ENCODE assay signal across 16 mouse cellular contexts in genomic region chr1:153241346-153241745, GRCm38 (mm10). TPM values are rescaled to one million over a fixed set of nuclear protein-coding genes. Genes with fewer than 3 reads are reported as not detected.
DNase-seq lines count a peak whose midpoint lies in the region; ATAC-seq and TF ChIP-seq lines count a peak whose summit lies in the region.
"Had no signal": no experiment of that assay in that cellular context is flagged by ENCODE, and none has a peak within 500 bp of the region (broad histone marks: within the 10 kb centered on the region; RNA-seq: fewer than 3 reads in every experiment).

No protein-coding gene starts in this region.

- ATAC-seq in heart, postnatal 0 days (ENCODE audit: insufficient read depth, low read depth) = no peak
- ATAC-seq in embryonic facial prominence, embryonic 14.5 days (ENCODE audit: low read depth) = no peak
- ATAC-seq: hindbrain, postnatal 0 days; midbrain, embryonic 13.5 days had no signal

- H3K4me3 ChIP-seq in heart, postnatal 0 days (ENCODE audit: low read depth, low read length) = no peak overlapping the region
- no peak overlapping the region for H3K4me3 ChIP-seq in embryonic facial prominence, embryonic 14.5 days (ENCODE audit: low read depth, low read length)
- H3K4me3 ChIP-seq: midbrain, embryonic 13.5 days had no signal

- no peak for TF ChIP-seq CTCF in heart, postnatal 0 days (IDR thresholded peaks at IDR 0.05; ENCODE audit: low read depth)

- 0 out of 2 replicates have a peak overlapping the region, but pooled peaks have one; percentile 15 for H3K27ac ChIP-seq in heart, postnatal 0 days (ENCODE audit: low read depth)
- H3K27ac ChIP-seq in embryonic facial prominence, embryonic 14.5 days (replicated peaks; ENCODE audit: low read depth, low read length) = 0 out of 2 replicates have a peak overlapping the region, but pooled peaks have one; percentile 10
- H3K27ac ChIP-seq: hindbrain, postnatal 0 days; midbrain, embryonic 13.5 days had no signal

- no peak overlapping the region for H3K4me2 ChIP-seq in heart, postnatal 0 days (ENCODE audit: low read depth, low read length)
- H3K4me2 ChIP-seq in embryonic facial prominence, embryonic 14.5 days (ENCODE audit: low read depth, low read length) = no peak overlapping the region
- H3K4me2 ChIP-seq: liver, embryonic 11.5 days; midbrain, embryonic 13.5 days had no signal

- no peak overlapping the region for H3K9ac ChIP-seq in heart, postnatal 0 days (replicated peaks; ENCODE audit: low read depth, low read length)
- H3K9ac ChIP-seq in embryonic facial prominence, embryonic 14.5 days (ENCODE audit: low read depth, low read length) = no peak overlapping the region
- H3K9ac ChIP-seq: midbrain, embryonic 13.5 days had no signal

- TF ChIP-seq EP300 in heart, postnatal 0 days (IDR thresholded peaks at IDR 0.05; ENCODE audit: low read depth) = no peak

- WGBS in heart, postnatal 0 days = 67% methylated on average over 7 of the region's 7 CpGs
- 53% methylated on average over 7 of the region's 7 CpGs for WGBS in embryonic facial prominence, embryonic 14.5 days

- H3K27me3 ChIP-seq in heart, postnatal 0 days (ENCODE audit: control insufficient read depth, insufficient read depth, low read length) = no peaks in the 10 kb centered on the region
- no peaks in the 10 kb centered on the region for H3K27me3 ChIP-seq in embryonic facial prominence, embryonic 14.5 days (replicated peaks; ENCODE audit: control insufficient read depth, insufficient read depth, low read length)
- H3K27me3 ChIP-seq: midbrain, embryonic 13.5 days had no signal

- H3K36me3 ChIP-seq in heart, postnatal 0 days (replicated peaks; ENCODE audit: control insufficient read depth, insufficient read depth, low read length) = peaks cover 89% of the 10 kb centered on the region
- H3K36me3 ChIP-seq in embryonic facial prominence, embryonic 14.5 days (ENCODE audit: control insufficient read depth, insufficient read depth, low read length) = peaks cover 83% of the 10 kb centered on the region

- H3K4me1 ChIP-seq in heart, postnatal 0 days (ENCODE audit: control insufficient read depth, insufficient read depth) = no peaks in the 10 kb centered on the region
- H3K4me1 ChIP-seq in embryonic facial prominence, embryonic 14.5 days (ENCODE audit: control insufficient read depth, insufficient read depth, low read length) = no peaks in the 10 kb centered on the region
- H3K4me1 ChIP-seq: midbrain, embryonic 13.5 days had no signal

- H3K9me3 ChIP-seq in heart, postnatal 0 days (replicated peaks; ENCODE audit: control insufficient read depth, low read length) = no peaks in the 10 kb centered on the region
- no peaks in the 10 kb centered on the region for H3K9me3 ChIP-seq in embryonic facial prominence, embryonic 14.5 days (ENCODE audit: control insufficient read depth, low read length)
- H3K9me3 ChIP-seq: midbrain, embryonic 13.5 days had no signal

- DNase-seq in heart, postnatal 0 days (ENCODE audit: low spot score) = no peak
- no peak for DNase-seq in heart, postnatal 4 days
- DNase-seq in NIH3T3 (ENCODE audit: low read depth) = peak; percentile 44
- peak; percentile 45 for DNase-seq in embryonic facial prominence, embryonic 14.5 days (ENCODE audit: low spot score)
- peak; percentile 46 for DNase-seq in lung, postnatal 14 days
- no peak for DNase-seq in spleen, postnatal 4 days (ENCODE audit: low spot score in 2 of 2)
- DNase-seq in cerebellum, adult 9-10 months = no peak
- DNase-seq: cerebellum, adult 9-11 months; gastrocnemius, postnatal 36 days; kidney, adult 8-10 months; left cerebral cortex, postnatal 4 days; right cerebral cortex, postnatal 14 days; thymus, adult 2 months had no signal

RNA-seq across cellular contexts. Expression of gene Lamc2, which starts 55.1 kb away (rescaled TPM):
- 10.2 and 13.2 TPM in 2 replicates for total RNA-seq in heart, postnatal 0 days (2014; rRNA removed; ENCODE audit: low replicate concordance)
- 4.1 and 6.0 TPM in 2 replicates for polyA plus RNA-seq in heart, postnatal 0 days (2015; fragmentation: Nextera tagmentation; extraction: Ambion mirVana)
- total RNA-seq in heart, postnatal 4 days (2021) = 10 to 100 TPM; 14.6 to 20.4 TPM
- 10.7 and 12.4 TPM in 2 replicates for polyA plus RNA-seq in embryonic facial prominence, embryonic 14.5 days (2014; fragmentation: Nextera tagmentation; extraction: Ambion mirVana)

Comparison
In these comparisons a context has a peak if more than half of its experiments do, and no peak if none do; other contexts are left out.
1. DNase-seq: peak in NIH3T3 (single experiment), embryonic facial prominence, embryonic 14.5 days (single experiment) and lung, postnatal 14 days (single experiment); none in heart, postnatal 0 days (single experiment), heart, postnatal 4 days (single experiment), spleen, postnatal 4 days (0 of 2) and cerebellum, adult 9-10 months (single experiment).